Mouse (Mus musculus) heart, postnatal 36 days (tissue): ENCODE measurements around the gene Npas2. TPM values are rescaled to one million over a fixed set of nuclear protein-coding genes. Genes with fewer than 3 reads are reported as not detected.

ENCODE experiments used
- DNase-seq, 2 experiments: peaks; one replicate each; pipeline ENCODE4 v3.0.0; 2021 to 2022
- intact Hi-C: fragments of 180-260 bp; cut with DNase I; formaldehyde crosslinking; loops from one replicate; pipeline ENCODE4 v1.15.1; 2025
- total RNA-seq, 2 experiments: library from RNA; stranded (reverse); gene quantifications; 2 replicates each; pipeline ENCODE4 v1.2.3; 2021

The Npas2 gene
- 1 to 10 TPM; 2.7 to 4.6 TPM for total RNA-seq

DNA sequence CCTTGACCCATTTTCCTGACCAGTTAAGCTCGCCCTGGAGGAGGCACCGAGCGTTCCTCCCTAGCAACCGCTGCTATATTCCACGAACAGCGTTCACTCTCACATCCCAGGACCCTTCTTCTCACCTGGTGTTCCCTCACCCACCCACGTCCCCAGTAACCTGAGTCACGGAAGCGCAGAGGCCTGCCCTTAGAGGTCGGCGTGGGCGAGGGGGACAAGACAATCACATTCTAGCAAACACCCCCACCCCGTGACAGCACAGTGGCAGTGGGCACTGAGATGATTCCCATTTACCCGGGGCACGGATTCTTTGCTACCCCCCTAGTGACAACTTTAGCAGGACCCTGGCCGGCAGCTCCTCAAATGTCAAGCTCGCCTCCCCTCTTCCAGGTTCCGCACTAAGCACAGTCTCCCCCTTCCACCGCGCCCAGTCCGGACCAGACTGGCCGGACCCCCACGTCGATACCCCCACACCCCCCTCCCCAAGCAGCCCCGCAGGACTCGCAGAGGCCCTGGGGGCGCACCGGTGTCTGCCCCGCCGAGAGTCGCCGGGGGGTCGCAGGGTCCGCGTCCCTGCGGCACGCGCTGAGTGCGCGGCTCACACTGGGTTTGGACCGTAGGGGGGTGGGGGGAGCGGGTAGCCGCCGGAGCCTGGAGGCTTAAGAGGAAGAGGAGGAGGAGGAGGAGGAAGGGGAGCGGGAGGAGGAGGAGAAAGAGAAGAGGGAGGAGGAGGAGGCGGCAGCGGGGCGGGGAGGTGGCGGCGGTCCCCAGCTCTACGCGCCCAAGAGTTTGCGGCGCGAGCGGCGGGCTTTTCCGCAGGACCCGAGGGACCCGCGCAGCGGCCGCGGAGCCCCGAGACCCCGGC is at the start of gene Npas2:
TSS of gene Npas2 (plus strand) at position 735 of the 865 bp plus-strand sequence.
- intact Hi-C loops, result loop anchor here (1.0 to 5.0 kb wide), 2 partner anchors 149 to 183 kb away; no protein-coding TSS in a partner anchor
- DNase-seq, result peak in 1 of 2 experiments; percentile 22

DNA sequence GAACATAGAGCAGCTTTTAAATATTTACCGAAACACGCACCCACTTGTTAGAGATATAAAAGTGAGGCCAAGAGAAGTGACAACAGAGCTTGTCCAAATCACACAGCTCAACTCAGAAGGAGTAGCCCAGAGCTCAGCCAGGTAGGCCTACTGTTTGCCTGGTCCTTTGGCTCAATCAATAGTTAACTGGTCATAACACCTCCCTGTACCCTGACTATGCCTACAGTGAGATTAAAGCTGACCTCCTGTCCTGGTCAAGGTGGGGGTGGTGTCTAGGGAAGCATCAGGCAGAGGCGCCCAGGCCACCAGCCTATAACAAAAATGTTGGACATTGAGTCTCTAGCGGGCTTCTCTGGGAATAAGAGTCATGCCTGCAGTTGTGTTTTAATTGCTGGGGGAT is 36.8 kb upstream of the Npas2 start:
- intact Hi-C loops, result no loop called here

DNA sequence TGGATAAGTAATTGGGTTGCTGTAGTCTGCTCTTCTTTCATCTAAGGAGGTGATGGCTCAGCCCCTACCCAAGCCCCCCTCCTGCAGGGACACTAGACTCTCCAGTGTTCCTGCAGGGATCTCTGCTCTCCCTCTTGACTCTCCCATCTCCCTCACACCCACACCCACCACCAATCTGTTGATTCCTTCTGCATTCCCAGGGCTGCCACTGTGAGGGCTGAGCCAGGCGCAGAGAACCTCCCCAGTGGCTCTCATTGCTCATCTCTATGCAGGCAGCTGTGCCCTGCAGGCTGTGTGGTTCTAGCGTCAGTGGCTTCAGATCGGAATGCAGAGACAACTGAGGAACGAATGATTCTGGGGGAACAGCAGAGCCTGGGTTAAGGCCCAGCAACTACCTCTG is 33.4 kb upstream of the Npas2 start:
- intact Hi-C loops, result no loop called here
- DNase-seq, result no peak

More for the DNA sequence above, 36.8 kb upstream of the Npas2 start:
- DNase-seq, result no peak

DNA sequence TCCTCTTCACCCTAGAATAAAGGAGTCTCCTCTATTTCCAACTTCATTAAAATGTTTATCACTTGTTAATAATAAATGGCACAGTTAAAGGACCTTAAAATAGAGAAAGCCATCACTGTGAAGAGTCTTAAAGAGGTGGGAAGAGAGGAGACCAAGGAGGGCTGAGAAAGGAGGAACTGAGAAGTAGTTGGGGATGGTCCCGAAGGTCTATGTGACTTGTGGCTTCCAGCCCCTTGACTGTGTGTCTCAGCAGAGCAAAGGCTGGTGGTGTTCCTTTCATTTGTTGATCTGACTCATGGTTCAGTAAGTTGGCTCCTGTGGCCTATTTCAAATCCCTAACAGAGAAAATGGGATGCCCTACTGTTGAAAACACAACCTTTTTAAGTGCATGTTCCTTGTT is 30.5 kb upstream of the Npas2 start:
- intact Hi-C loops, result no loop called here
- no peak for DNase-seq

DNA sequence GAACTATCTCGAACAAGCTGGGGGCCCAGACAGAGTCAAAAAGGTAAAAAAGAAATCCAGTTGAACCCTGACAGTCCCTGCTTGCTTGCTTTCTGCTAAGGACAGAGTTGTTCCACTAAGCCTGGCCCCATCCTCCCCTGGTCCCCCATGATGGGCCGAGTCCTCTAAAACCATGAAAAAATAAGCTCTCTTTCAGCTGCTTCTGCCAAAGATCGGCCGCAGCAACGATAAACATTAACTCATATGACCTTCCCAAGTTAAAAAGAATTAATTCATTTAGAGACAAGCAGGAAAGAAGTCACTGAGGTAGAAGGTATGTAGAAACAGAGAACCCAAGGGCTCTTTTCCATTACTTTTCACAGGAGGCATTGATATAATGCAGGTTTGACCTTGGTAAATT is 16.8 kb upstream of the Npas2 start:
- no peak for DNase-seq
- intact Hi-C loops, result no loop called here

DNA sequence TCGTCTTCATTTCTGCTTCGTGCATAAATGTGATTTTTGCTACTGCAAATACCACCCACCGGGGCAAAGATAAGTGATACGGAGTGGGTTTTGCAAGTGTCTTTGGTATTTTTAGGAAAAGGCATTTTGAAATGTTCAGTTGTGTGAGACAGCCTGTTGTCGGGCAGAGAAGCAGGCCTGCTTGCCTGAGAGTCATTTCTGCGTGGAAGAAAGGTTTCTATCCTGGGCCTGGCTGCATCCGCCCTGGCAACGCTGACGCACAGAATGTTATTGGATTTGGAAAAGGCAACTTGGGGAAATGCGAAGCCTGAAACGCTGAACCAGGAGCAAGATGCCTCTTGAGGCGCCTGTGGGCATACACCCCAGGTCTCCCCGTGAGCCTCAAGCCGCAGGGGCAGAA is 16.3 kb upstream of the Npas2 start:
- intact Hi-C loops, result no loop called here
- no peak for DNase-seq

DNA sequence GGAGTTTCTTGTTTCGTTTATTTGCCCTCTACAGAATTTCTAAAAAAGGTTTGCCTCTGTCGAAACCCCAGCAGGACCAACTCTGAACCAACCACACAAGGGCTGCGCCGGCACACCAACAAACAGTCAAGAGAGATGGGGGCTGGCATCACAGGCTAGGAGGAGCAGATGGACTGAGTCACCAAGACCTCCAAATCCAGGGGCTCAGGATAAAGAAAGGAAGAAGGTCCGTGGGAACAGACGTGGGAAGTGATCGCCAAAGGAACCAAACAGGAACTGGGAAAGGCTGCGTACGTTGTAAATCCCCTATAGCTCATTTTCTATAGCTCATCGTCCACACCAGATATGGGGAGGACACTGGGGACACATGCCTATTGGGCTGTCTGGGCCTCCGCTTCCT is 13.7 kb upstream of the Npas2 start:
- no peak for DNase-seq
- intact Hi-C loops, result no loop called here

DNA sequence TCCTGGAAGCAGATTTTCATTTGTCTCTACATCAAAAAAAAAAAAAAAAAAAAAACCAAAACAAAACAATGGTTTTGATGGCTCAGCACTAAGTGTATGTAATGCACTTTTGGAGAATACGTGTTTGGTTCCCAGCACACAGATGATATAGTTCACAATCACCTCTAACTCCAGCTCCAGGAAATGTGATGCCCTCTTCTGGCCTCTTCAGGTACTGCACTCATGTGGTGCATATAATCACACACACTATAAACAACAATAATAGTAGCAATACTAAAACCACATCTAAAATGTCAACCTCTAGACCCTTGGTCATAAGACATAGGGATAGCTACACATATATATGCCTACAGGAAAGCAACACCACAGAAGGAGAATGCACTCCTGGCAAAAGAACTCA is 13.0 kb upstream of the Npas2 start:
- intact Hi-C loops, result no loop called here
- DNase-seq, result no peak

DNA sequence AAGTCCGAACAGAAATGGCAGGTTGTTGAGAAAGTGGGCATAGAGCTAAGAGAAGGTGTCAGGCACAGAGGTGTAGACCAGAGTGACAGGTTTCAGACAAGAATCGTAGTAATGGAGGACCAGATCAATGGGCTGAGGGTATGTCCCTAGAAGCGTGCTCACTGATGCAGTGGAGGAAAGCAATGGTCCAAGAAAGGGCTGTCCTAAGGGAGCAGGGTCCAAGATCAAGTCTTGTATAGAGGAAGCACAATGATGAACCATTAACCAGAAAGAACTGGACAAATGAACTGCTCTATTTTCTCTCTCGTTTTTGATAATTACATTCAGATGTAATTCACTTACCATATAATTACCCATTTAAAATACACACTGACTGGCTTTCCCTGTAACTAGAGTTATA is 11.6 kb upstream of the Npas2 start:
- intact Hi-C loops, result no loop called here

DNA sequence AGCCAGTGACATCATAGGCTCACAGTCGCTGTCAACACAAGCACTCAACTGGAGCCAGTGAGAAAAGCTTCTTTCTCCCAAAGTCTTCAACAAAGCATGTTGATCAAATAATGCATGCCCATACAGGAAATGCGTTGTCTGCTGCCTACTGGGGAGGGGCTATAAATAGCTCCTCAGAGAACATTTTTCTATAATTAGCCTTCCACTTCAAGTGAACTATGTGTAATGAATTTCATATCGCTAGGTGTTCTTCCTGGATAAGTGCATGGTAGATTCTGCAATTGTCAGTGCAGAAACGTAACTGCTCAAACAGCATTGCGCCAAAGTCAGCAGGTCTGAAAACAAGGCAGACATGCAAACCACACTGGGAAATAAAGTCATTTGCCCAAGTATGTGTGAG is 7.7 kb upstream of the Npas2 start:
- no peak for DNase-seq
- intact Hi-C loops, result no loop called here

More for the DNA sequence above, 11.6 kb upstream of the Npas2 start:
- no peak for DNase-seq

DNA sequence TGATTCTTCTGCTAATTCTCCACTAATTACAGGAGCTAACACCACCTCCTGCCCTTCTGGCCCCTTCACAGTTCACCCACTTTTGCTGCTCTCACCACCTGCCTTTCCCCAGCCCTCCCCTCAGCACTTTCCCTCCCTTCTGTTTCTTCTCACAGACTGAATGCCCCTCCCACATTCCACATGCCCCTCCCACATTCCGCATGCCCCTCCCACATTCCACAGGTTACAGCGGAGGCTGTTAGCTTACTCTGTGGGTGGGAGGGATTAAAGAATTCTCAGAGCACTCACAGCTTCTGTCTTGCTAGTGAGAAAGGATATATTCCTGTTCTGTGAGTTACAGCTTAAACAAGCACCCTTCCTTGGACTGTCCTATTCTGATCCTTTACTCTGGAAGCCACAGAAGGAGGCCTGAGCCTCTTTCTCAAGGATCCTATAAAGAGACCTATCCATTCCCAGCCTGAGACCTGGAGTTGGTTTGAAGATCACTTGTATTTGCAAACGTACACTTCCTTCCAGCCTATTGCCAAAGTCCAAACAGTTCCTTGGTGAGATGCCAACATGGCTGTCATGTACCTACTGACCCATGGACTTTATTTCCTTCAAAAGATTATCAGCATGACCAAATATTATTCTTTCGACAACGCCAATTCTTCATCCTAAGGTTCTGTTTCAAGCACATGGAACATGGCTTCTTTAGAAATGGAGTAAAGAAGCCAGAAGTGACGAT is 6.7 kb upstream of the Npas2 start:
- no peak for DNase-seq
- intact Hi-C loops, result no loop called here

DNA sequence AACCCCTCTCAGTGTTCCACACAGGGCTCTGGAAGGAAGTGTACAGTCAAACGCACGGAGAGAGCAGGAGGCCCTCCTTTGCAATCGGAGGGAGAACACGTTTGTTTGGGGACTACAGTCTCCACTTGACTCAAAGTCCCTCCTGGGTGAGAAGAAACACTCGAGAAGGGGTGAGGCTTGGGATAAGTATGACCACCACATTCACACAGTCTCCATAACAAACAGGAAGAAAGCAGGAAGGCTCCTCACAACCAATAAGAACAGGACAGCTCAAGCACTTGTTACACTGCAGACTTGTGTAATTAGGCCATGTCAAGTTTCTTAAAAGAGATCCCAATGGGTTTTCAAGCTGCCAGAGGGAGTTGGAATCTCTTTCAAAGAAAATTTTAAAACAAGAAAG is 2.4 kb upstream of the Npas2 start:
- no peak for DNase-seq
- intact Hi-C loops, result loop anchor here (2.0 to 5.0 kb wide), 2 partner anchors 84 to 151 kb away; no protein-coding TSS in a partner anchor

DNA sequence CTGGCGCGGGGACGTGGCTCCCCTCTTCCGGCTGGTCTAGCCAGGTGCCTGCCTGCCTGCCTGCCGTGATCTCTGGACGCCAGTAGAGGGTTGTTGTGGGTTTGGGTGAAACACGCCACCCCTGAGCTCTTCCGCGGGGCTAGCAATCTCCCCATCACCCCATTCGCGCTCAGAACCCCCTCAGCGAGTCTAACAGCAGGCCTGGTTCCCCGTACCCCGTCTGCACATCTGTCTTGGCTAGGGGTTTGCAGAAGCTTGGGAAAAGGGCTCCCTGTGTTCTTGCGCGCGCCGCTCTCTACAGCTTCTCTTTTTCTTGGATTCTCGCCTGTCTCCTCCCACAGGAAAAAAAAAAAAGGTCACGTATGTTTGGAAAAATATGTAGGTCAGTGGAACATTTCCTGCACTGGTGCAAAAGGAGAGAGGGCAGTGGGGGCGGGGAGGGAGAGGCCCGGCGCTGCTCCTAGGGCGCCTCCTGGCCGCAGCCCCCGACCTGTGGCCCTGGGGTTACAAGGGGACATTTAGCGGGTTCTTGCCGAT is 1.0 kb upstream of the Npas2 start:
- DNase-seq, result peak; percentile 55 to 69
- intact Hi-C loops, result loop anchor here (5.0 kb wide), 1 partner anchor 150 kb away; no protein-coding TSS in a partner anchor

DNA sequence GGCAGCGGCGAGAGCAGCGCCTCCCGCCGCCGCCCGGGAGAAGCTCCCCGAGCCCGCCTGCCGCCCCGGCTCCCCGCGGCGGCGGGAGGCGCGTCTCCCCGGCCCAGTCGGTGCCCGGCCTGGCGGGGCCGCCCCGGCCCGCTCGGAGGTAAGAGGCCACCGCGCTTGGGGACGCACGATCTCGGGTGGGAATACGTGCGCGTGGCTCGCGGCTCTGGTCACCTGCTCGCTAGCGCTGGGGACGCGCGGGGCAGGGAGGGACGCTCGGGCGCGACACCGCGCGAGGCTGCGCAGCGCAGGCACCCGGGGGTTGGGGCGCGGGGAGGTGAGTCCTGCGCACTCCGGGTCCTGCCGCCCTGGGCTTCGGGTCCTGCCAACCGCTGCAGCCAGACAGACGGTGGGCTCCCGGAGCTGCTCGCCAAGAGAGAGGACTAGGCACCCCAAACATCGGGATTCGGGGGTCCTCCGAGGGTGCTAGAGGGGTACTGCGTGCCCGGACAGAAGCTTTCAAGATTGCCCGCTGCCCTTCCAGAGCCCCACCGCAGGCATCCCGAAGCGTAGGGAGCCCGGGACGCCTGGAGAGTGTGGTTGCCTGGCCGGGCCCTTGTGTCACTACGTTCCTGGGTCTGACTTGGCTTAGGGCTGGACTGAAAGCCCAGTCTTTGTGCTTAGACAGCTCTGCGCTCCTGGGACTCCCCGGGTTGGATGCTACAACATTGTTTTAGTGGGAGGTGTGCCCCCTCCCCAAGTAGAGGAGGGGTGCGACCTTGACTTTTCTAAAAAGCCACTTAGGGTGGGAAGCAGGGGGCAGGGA is 538 bp downstream of the Npas2 start:
- intact Hi-C loops, result loop anchor here (1.0 to 5.0 kb wide), 2 partner anchors 148 to 184 kb away; no protein-coding TSS in a partner anchor
- DNase-seq, result peak; percentile 38 to 63

DNA sequence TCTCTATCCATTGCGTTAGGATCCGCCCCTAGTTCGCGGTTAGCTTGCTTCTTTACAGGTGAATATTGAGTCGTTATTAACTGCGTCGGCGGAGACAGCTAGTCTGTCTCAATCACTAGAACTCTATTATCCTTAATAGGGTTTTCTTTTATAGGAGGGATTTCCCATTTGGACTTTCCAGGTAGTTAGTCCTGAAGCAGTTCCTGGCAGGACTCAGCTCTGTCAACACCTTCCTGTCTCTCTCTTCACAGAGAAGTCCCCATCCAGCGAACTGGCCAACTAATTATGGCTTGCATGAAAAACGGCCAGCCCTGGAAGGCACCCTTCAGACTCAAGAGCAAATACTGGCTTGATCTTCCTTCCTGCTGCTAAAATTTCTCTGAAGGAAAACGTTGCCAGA is 1.4 kb downstream of the Npas2 start:
- intact Hi-C loops, result loop anchor here (5.0 kb wide), 1 partner anchor 147 kb away; no protein-coding TSS in a partner anchor
- no peak for DNase-seq

DNA sequence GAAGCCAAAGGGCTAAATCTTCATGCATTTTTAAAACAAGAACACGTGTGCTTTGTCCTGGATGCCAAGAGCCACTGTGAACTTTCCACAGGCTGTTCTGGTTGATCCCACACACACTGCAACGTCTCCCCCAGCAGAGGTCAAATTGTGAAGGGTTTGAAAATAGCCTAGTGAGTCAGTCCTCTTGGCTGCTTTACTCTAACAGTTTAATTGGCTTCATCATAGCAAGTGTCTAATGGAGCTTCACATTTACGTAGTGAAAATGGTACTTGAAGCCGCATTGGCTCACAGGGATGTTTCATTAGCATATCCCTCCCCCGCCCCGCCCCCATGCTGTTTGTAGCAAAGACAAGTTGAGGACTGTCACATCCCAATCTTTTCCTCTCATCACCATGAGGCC is 2.6 kb downstream of the Npas2 start:
- intact Hi-C loops, result no loop called here
- no peak for DNase-seq

DNA sequence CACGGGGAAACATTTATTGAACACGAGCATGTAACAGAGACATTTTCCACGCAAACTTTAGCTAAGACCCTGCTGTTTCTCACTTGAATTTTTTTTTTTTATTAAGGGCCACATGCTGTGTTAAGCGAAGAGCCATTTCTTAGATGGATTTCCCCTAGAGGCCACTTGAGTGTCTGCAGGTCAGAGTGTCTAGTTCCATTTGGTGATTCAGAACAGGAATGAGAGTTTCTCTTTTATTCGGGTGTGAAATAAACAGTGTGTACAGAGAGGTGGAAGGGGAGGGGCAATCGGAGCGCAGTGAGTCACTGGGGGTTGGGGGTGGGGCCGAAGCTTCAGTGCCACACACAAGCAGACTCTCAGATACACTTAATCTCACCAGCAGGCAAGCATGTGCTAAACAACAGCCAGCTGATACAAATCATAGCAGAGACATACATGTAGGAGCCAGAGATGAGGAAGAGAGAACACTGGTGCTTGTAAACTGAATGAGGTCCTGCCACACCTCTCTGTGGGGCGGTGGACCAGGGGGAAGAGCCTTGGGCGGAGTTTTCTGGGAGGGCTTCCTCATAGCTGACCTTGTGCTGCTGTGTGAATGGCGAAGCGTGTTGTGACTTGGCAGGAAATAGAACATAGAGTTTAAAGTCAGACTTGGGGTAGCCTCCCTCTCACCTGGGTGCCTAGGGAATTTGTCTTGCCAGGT is 3.3 kb downstream of the Npas2 start:
- intact Hi-C loops, result no loop called here
- DNase-seq, result no peak

DNA sequence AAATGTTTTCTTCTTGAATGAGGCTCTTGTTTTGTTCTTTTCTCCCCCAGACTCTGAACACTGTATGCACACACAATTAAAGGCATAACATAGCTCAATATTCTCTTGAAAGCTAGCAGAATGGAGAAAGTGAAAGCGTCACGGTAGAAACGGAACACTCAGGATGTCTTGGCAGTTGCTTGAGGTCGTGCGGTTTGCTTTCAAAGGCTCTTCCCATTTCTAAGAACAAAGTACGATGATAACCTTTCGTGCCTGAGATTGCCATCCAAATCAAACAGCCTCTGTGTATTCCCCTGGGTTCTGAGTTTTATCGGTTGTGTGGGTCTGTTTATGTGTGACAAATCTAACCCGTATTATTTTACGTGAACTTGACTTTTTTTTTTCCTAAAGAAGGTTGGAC is 11.5 kb downstream of the Npas2 start:
- intact Hi-C loops, result loop anchor here (10.0 kb wide), 1 partner anchor 320 kb away; no protein-coding TSS in a partner anchor
- DNase-seq, result no peak

DNA sequence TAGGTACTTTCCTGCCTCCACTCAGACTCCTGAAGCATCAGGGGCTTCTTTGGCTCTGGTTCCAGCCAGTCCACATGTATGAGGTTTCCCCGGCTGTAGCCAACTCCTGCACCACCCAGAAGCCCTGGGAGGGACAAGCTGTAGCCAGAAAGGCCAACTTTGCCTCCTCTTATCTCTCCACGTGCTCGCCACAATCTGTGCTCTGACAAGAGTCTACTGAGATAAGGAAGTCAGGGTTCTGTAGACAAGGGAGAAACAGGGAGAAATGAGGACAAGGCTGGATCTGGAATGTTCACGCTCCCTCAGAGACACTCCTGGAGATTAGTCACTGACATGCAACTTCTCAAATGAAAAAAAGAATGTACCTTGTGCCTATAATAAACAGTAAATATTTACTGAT is 12.2 kb downstream of the Npas2 start:
- DNase-seq, result no peak
- intact Hi-C loops, result loop anchor here (10.0 kb wide), 1 partner anchor 319 kb away; no protein-coding TSS in a partner anchor

DNA sequence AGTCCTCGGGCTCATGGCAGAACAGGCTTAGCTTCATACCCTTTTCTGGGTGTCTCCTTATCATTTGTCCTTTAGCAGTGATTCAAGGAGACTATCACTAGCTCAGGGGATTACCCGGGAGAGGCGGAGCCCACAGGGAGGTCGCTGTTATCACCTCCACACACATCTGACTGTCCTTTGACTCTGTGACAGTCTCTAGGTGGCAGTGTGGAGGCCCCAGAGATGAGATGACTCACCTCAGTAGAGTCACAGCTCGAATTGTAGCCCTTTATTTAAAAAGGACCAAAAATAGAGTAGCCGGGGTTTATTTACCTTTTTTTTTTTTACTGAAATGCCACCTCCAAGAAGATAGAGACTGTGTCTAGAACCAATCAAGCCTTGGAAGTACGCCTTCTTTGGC is 13.4 kb downstream of the Npas2 start:
- DNase-seq, result peak in 1 of 2 experiments; percentile 18
- intact Hi-C loops, result loop anchor here (10.0 kb wide), 1 partner anchor 318 kb away; no protein-coding TSS in a partner anchor
